Comparison of ENCODE assay signal across 29 mouse cellular contexts in genomic region chr5:36558526-36558925, GRCm38 (mm10). TPM values are rescaled to one million over a fixed set of nuclear protein-coding genes. Genes with fewer than 3 reads are reported as not detected.
DNase-seq lines count a peak whose midpoint lies in the region; ATAC-seq and TF ChIP-seq lines count a peak whose summit lies in the region.
"Had no signal": no experiment of that assay in that cellular context is flagged by ENCODE, and none has a peak within 500 bp of the region (broad histone marks: within the 10 kb centered on the region; RNA-seq: fewer than 3 reads in every experiment).

No protein-coding gene starts in this region.

- TF ChIP-seq EP300 in liver, postnatal 0 days (IDR thresholded peaks at IDR 0.05; ENCODE audit: low read depth), result no peak

- H3K27me3 ChIP-seq in kidney, embryonic 16.5 days (ENCODE audit: insufficient read depth, low read length), result no peaks in the 10 kb centered on the region
- H3K27me3 ChIP-seq in liver, postnatal 0 days (ENCODE audit: insufficient read depth, low read length), result no peaks in the 10 kb centered on the region
- no peaks in the 10 kb centered on the region for H3K27me3 ChIP-seq in liver, embryonic 11.5 days (replicated peaks; ENCODE audit: control insufficient read depth, insufficient read depth, low read length)
- H3K27me3 ChIP-seq in intestine, embryonic 15.5 days (replicated peaks), result no peaks in the 10 kb centered on the region
- no peaks in the 10 kb centered on the region for H3K27me3 ChIP-seq in intestine, embryonic 16.5 days (replicated peaks; ENCODE audit: control insufficient read depth, insufficient read depth, low read length)
- H3K27me3 ChIP-seq: embryonic facial prominence, embryonic 15.5 days; forebrain, embryonic 12.5 days; heart, embryonic 12.5 days; hindbrain, embryonic 15.5 days; limb, embryonic 15.5 days; midbrain, embryonic 15.5 days; neural tube, embryonic 15.5 days had no signal

- no peak overlapping the region for H3K4me3 ChIP-seq in kidney, embryonic 16.5 days (ENCODE audit: low read length)
- no peak overlapping the region for H3K4me3 ChIP-seq in liver, postnatal 0 days (ENCODE audit: low read depth, low read length)
- no peak overlapping the region for H3K4me3 ChIP-seq in liver, embryonic 11.5 days (ENCODE audit: low read depth, low read length)
- no peak overlapping the region for H3K4me3 ChIP-seq in intestine, embryonic 15.5 days (replicated peaks)
- no peak overlapping the region for H3K4me3 ChIP-seq in intestine, embryonic 16.5 days (ENCODE audit: low read length)
- H3K4me3 ChIP-seq: embryonic facial prominence, embryonic 10.5 days; embryonic facial prominence, embryonic 15.5 days; forebrain, embryonic 12.5 days; heart, adult 2 months; heart, embryonic 12.5 days; hindbrain, embryonic 15.5 days; limb, embryonic 10.5 days; limb, embryonic 15.5 days; midbrain, embryonic 15.5 days; neural tube, embryonic 15.5 days had no signal

- no peak for DNase-seq in kidney, adult 9 months
- DNase-seq in liver, postnatal 0 days, result no peak
- DNase-seq in liver, embryonic 11.5 days (ENCODE audit: low spot score), result no peak
- no peak for DNase-seq in embryo, embryonic 10.5 days (ENCODE audit: low spot score)
- no peak for DNase-seq in spleen, adult 18-20 months
- DNase-seq: adrenal gland, adult 2 months; adrenal gland, postnatal 36 days; B cell, adult 2 months; cerebellum, adult 18-20 months; cerebellum, postnatal 10 days; forebrain, postnatal 0 days; heart, adult 2 months; heart, postnatal 4 days; layer of hippocampus, adult 9-11 months; lung, postnatal 10 days; right cerebral cortex, postnatal 4 days; thymus, postnatal 14 days had no signal

- peak overlapping the region; percentile 90 for H3K27ac ChIP-seq in kidney, embryonic 16.5 days (ENCODE audit: low read length)
- H3K27ac ChIP-seq in liver, postnatal 0 days (ENCODE audit: low read depth), result peak overlapping the region; percentile 53
- no peak overlapping the region for H3K27ac ChIP-seq in liver, embryonic 11.5 days (ENCODE audit: low read depth, low read length)
- peak overlapping the region; percentile 57 for H3K27ac ChIP-seq in intestine, embryonic 15.5 days
- H3K27ac ChIP-seq in intestine, embryonic 16.5 days (ENCODE audit: low read length), result peak overlapping the region; percentile 95
- H3K27ac ChIP-seq: embryonic facial prominence, embryonic 10.5 days; embryonic facial prominence, embryonic 15.5 days; forebrain, embryonic 12.5 days; heart, adult 2 months; hindbrain, embryonic 15.5 days; limb, embryonic 10.5 days; midbrain, embryonic 15.5 days; neural tube, embryonic 15.5 days had no signal

- no peak overlapping the region for H3K9ac ChIP-seq in kidney, embryonic 16.5 days (replicated peaks; ENCODE audit: low read length)
- no peak overlapping the region for H3K9ac ChIP-seq in liver, postnatal 0 days (replicated peaks)
- H3K9ac ChIP-seq in liver, embryonic 11.5 days (ENCODE audit: low read depth, low read length), result no peak overlapping the region
- H3K9ac ChIP-seq in intestine, embryonic 15.5 days, result no peak overlapping the region
- H3K9ac ChIP-seq in intestine, embryonic 16.5 days (ENCODE audit: low read depth, low read length), result no peak overlapping the region
- H3K9ac ChIP-seq: embryonic facial prominence, embryonic 15.5 days; forebrain, embryonic 12.5 days; forebrain, postnatal 0 days; heart, embryonic 12.5 days; hindbrain, embryonic 15.5 days; limb, embryonic 15.5 days; midbrain, embryonic 15.5 days; neural tube, embryonic 15.5 days had no signal

- H3K4me1 ChIP-seq in kidney, embryonic 16.5 days (ENCODE audit: insufficient read depth, low read length), result peaks cover 69% of the 10 kb centered on the region
- H3K4me1 ChIP-seq in liver, postnatal 0 days (ENCODE audit: insufficient read depth), result peaks cover 62% of the 10 kb centered on the region
- peaks cover 31% of the 10 kb centered on the region for H3K4me1 ChIP-seq in liver, embryonic 11.5 days (replicated peaks; ENCODE audit: control insufficient read depth, insufficient read depth, low read length)
- H3K4me1 ChIP-seq in intestine, embryonic 15.5 days (replicated peaks), result peaks cover 23% of the 10 kb centered on the region; the same call in 1 of the 2 replicates
- peaks cover 32% of the 10 kb centered on the region for H3K4me1 ChIP-seq in intestine, embryonic 16.5 days (ENCODE audit: control insufficient read depth, insufficient read depth, low read length)
- H3K4me1 ChIP-seq: limb, embryonic 10.5 days had no signal

- H3K36me3 ChIP-seq in kidney, embryonic 16.5 days (ENCODE audit: insufficient read depth, low read length), result no peaks in the 10 kb centered on the region
- H3K36me3 ChIP-seq in liver, postnatal 0 days (replicated peaks; ENCODE audit: insufficient read depth, low read length), result no peaks in the 10 kb centered on the region
- H3K36me3 ChIP-seq in liver, embryonic 11.5 days (ENCODE audit: control insufficient read depth, insufficient read depth, low read length), result no peaks in the 10 kb centered on the region
- no peaks in the 10 kb centered on the region for H3K36me3 ChIP-seq in intestine, embryonic 15.5 days
- H3K36me3 ChIP-seq in intestine, embryonic 16.5 days (ENCODE audit: control insufficient read depth, insufficient read depth, low read length), result no peaks in the 10 kb centered on the region
- H3K36me3 ChIP-seq: embryonic facial prominence, embryonic 10.5 days; embryonic facial prominence, embryonic 15.5 days; forebrain, embryonic 12.5 days; heart, embryonic 12.5 days; hindbrain, embryonic 15.5 days; limb, embryonic 10.5 days; limb, embryonic 15.5 days; midbrain, embryonic 15.5 days; neural tube, embryonic 15.5 days had no signal

- 64% methylated on average over 2 of the region's 2 CpGs for WGBS in kidney, embryonic 16.5 days
- WGBS in liver, postnatal 0 days (ENCODE audit: insufficient replicate concordance), result 59% methylated on average over 2 of the region's 2 CpGs
- WGBS in liver, embryonic 11.5 days, result 76% methylated on average over 2 of the region's 2 CpGs
- 78% methylated on average over 2 of the region's 2 CpGs for WGBS in intestine, embryonic 15.5 days
- WGBS in intestine, embryonic 16.5 days, result 74% methylated on average over 2 of the region's 2 CpGs

- no peak for ATAC-seq in kidney, embryonic 16.5 days (ENCODE audit: low FRiP score, low TSS enrichment)
- ATAC-seq in liver, postnatal 0 days, result no peak
- no peak for ATAC-seq in liver, embryonic 11.5 days (replicated peaks; ENCODE audit: low FRiP score)
- ATAC-seq in intestine, embryonic 15.5 days, result no peak
- no peak for ATAC-seq in intestine, embryonic 16.5 days
- ATAC-seq: forebrain, postnatal 0 days; midbrain, embryonic 15.5 days had no signal

- H3K9me3 ChIP-seq in kidney, embryonic 16.5 days (ENCODE audit: low read length), result no peaks in the 10 kb centered on the region
- H3K9me3 ChIP-seq in liver, postnatal 0 days (ENCODE audit: low read length), result no peaks in the 10 kb centered on the region
- no peaks in the 10 kb centered on the region for H3K9me3 ChIP-seq in liver, embryonic 11.5 days (ENCODE audit: control insufficient read depth, low read length)
- H3K9me3 ChIP-seq in intestine, embryonic 15.5 days, result no peaks in the 10 kb centered on the region
- no peaks in the 10 kb centered on the region for H3K9me3 ChIP-seq in intestine, embryonic 16.5 days (ENCODE audit: control insufficient read depth, low read length)
- H3K9me3 ChIP-seq: embryonic facial prominence, embryonic 10.5 days; embryonic facial prominence, embryonic 15.5 days; forebrain, embryonic 12.5 days; heart, embryonic 12.5 days; hindbrain, embryonic 15.5 days; limb, embryonic 10.5 days; limb, embryonic 15.5 days; midbrain, embryonic 15.5 days; neural tube, embryonic 15.5 days had no signal

- no peak for TF ChIP-seq CTCF in liver, postnatal 0 days (IDR thresholded peaks at IDR 0.05; ENCODE audit: low read depth)

- H3K4me2 ChIP-seq in kidney, embryonic 16.5 days (replicated peaks; ENCODE audit: low read depth, low read length), result no peak overlapping the region
- no peak overlapping the region for H3K4me2 ChIP-seq in liver, postnatal 0 days (ENCODE audit: low read depth, low read length)
- no peak overlapping the region for H3K4me2 ChIP-seq in liver, embryonic 11.5 days
- no peak overlapping the region for H3K4me2 ChIP-seq in intestine, embryonic 15.5 days (replicated peaks)
- H3K4me2 ChIP-seq in intestine, embryonic 16.5 days (ENCODE audit: low read depth, low read length), result no peak overlapping the region
- H3K4me2 ChIP-seq: embryonic facial prominence, embryonic 15.5 days; forebrain, embryonic 12.5 days; heart, embryonic 12.5 days; hindbrain, embryonic 15.5 days; limb, embryonic 15.5 days; midbrain, embryonic 15.5 days; neural tube, embryonic 15.5 days had no signal

RNA-seq across cellular contexts. Expression of gene Tbc1d14, which starts 34.5 kb away (rescaled TPM):
- 53.9 and 54.8 TPM in 2 replicates for polyA plus RNA-seq in kidney, embryonic 16.5 days (2015; fragmentation: Nextera tagmentation; extraction: Ambion mirVana)
- polyA plus RNA-seq in liver, postnatal 0 days (2015; fragmentation: Nextera tagmentation; extraction: Ambion mirVana), result 5.7 and 6.5 TPM in 2 replicates
- polyA plus RNA-seq in liver, embryonic 11.5 days (2014; fragmentation: Nextera tagmentation; extraction: Ambion mirVana), result 26.0 and 30.2 TPM in 2 replicates
- 30.0 and 30.3 TPM in 2 replicates for polyA plus RNA-seq in intestine, embryonic 15.5 days (2015; fragmentation: Nextera tagmentation; extraction: Ambion mirVana)
- polyA plus RNA-seq in intestine, embryonic 16.5 days (2015; fragmentation: Nextera tagmentation; extraction: Ambion mirVana), result 30.7 and 34.0 TPM in 2 replicates
